Mouse (Mus musculus) lung, postnatal 0 days (tissue): ENCODE measurements around the gene Lin28a. TPM values are rescaled to one million over a fixed set of nuclear protein-coding genes. Genes with fewer than 3 reads are reported as not detected.

Experiments used
- ATAC-seq: fragments of 200-750 bp; cut with Nextera tagmentation; 2 replicates; pipeline ENCODE4 v1.8.0; 2017; ENCODE audit warnings: moderate library complexity
- DNase-seq: peaks from one replicate; pipeline ENCODE4 v3.0.0-alpha.2; 2016; ENCODE audit warnings: low spot score
- H3K27ac ChIP-seq: fragments of 300-500 bp; sonication (generic); 2 replicates; pipeline ENCODE4 v1.5.1; 2014; ENCODE audit warnings: antibody characterized with exemption, mild to moderate bottlenecking, low read length, mixed read lengths
- H3K27me3 ChIP-seq: fragments of 300-500 bp; sonication (generic); replicated peaks from 2 replicates; pipeline ENCODE4 v1.6.1; 2014; ENCODE audit warnings: low read length, mixed read lengths; ENCODE audit not compliant: insufficient read depth
- H3K36me3 ChIP-seq: fragments of 300-500 bp; sonication (generic); 2 replicates; pipeline ENCODE4 v1.6.1; 2014; ENCODE audit warnings: low read length, mixed read lengths; ENCODE audit not compliant: insufficient read depth
- H3K4me1 ChIP-seq: fragments of 300-500 bp; sonication (generic); 2 replicates; pipeline ENCODE4 v1.6.1; 2014; ENCODE audit warnings: antibody characterized with exemption, low read depth, low read length, mixed read lengths; ENCODE audit not compliant: insufficient read depth
- H3K4me2 ChIP-seq: fragments of 300-500 bp; sonication (generic); replicated peaks from 2 replicates; pipeline ENCODE4 v1.6.1; 2014; ENCODE audit warnings: low read depth, mild to moderate bottlenecking, low read length, moderate library complexity, mixed read lengths
- H3K4me3 ChIP-seq: fragments of 300-500 bp; sonication (generic); 2 replicates; pipeline ENCODE4 v1.5.1; 2014; ENCODE audit warnings: low read depth, low read length
- H3K9ac ChIP-seq: fragments of 300-500 bp; sonication (generic); replicated peaks from 2 replicates; pipeline ENCODE4 v1.6.1; 2014; ENCODE audit warnings: low read depth, mild to moderate bottlenecking
- H3K9me3 ChIP-seq: fragments of 300-500 bp; sonication (generic); 2 replicates; pipeline ENCODE4 v1.6.1; 2016; ENCODE audit warnings: low read length, mixed read lengths
- CTCF ChIP-seq: IDR thresholded peaks from 2 replicates; pipeline ENCODE4 v1.5.1; 2016; ENCODE audit warnings: antibody characterized with exemption, mild to moderate bottlenecking
- EP300 ChIP-seq: IDR thresholded peaks from 2 replicates; pipeline ENCODE4 v1.6.1; 2016; ENCODE audit warnings: antibody characterized with exemption, mild to moderate bottlenecking, control low read depth
- WGBS: fragments of 180-500 bp; shearing (Covaris S2); extraction: QIAGEN DNeasy Blood & Tissue Kit; methylation state at CpG from one replicate; pipeline ENCODE4 v1.1.7; 2014; 5-methylcytosine and 5-hydroxymethylcytosine counted together
- polyA plus RNA-seq: library from polyadenylated mRNA; unstranded; fragments of >200 nt; fragmentation: Nextera tagmentation; extraction: Ambion mirVana; gene quantifications from 2 replicates; pipeline ENCODE4 v1.2.1, GENCODE M21; 2015

Lin28a gene
- polyA plus RNA-seq, 1 experiment from 2014 or later, result not detected

DNA sequence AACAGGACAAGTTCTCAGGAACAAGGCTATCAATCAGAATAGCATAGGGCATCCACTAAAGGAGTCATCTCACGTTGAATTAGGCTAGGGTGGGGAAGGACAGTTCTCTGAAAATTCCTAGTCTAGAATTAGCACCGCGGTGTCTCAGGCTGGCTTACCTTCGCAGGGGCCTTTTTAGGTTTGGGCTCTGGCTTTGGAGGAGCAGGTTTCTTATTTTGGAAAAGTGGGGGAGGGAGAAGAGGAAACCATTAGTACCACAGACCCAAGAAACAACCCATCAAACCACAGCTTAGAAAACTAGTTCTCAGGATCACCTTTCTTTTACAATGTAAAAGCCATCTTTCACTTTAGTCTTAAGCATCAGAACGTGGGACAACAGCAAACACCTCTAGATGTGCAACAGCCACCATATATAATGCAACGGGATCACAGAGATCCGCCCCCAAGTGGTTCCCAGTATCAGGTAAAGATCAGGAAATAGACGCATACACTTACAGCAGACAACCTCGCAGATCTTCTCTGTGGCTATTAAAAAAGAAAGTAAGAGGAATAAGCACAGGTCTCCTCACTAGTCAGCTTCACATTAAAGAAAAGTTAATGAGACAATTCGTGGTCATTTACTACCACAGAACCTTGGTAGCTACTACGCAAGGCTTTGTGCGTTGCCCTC lies 52.2 kb downstream of the Lin28a start:
- WGBS, result 30% methylated on average over 12 of the region's 12 CpGs
- peaks cover 13% of the 10 kb centered on the region; the same call in 1 of the 2 replicates for H3K4me1 ChIP-seq
- DNase-seq (peak; percentile 13), ATAC-seq (no peak)
- no peaks in the 10 kb centered on the region; the same call in 1 of the 2 replicates for H3K36me3 ChIP-seq
- H3K27ac ChIP-seq, result no peak overlapping the region
- H3K27me3 ChIP-seq, result no peaks in the 10 kb centered on the region
- H3K9me3 ChIP-seq, result no peaks in the 10 kb centered on the region
- no peak overlapping the region for H3K9ac ChIP-seq
- peak overlapping the region; percentile 95 for H3K4me3 ChIP-seq
- H3K4me2 ChIP-seq, result peak overlapping the region; percentile 98
- TF ChIP-seq EP300, result no peak
- no peak for TF ChIP-seq CTCF

DNA sequence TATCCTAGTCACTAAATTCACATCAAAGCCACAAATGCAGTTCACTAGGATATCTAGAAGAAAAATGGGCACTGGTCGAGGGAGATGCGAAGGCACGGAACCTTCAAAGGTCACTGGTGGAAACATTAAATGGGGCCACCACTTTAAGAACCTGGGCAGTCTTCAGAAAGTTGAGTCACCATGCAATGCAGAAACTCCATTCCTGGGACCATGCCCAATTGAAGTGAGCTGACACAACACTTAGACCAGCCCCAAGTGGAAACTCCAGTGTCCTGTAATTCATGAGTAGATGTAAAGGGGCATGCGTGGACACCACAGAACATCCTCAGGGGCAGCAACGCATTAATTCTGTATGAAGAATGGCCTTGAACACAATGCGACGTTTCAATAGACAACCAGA lies 56.1 kb downstream of the Lin28a start:
- Histone ChIP-seq H3K4me2 (no peak overlapping the region), H3K4me3 (no peak overlapping the region), H3K9ac (no peak overlapping the region), H3K27me3 (no peaks in the 10 kb centered on the region), H3K4me1 (peaks cover 6% of the 10 kb centered on the region; the same call in 1 of the 2 replicates), H3K27ac (no peak overlapping the region), H3K36me3 (no peaks in the 10 kb centered on the region; the same call in 1 of the 2 replicates), H3K9me3 (no peaks in the 10 kb centered on the region)
- WGBS, result 76% methylated on average over 7 of the region's 7 CpGs
- DNase-seq (no peak), ATAC-seq (no peak)
- TF ChIP-seq CTCF, result no peak
- TF ChIP-seq EP300, result no peak

DNA sequence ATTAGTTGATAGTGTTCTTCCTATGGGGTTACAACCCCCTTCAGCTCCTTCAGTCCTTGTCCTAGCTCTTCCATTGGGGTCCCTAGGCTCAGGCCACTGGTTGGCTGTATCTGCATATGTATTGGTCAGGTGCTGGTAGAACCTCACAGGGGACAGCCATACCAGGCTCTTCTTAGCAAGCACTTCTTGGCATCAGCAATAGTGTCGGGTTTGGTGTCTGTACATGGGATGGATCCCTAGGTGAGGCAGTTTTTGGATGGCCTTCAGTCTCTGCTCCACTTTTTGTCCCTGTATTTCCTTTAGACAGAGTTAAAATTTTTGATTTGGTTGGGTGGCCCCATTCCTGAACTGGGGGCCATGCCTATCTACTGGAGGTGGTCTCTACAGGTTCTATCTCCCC lies 59.8 kb downstream of the Lin28a start:
- TF ChIP-seq EP300, result no peak
- no peak for TF ChIP-seq CTCF
- Histone ChIP-seq H3K36me3 (no peaks in the 10 kb centered on the region; the same call in 1 of the 2 replicates), H3K4me2 (no peak overlapping the region), H3K4me1 (no peaks in the 10 kb centered on the region), H3K27me3 (no peaks in the 10 kb centered on the region), H3K9ac (no peak overlapping the region), H3K9me3 (no peaks in the 10 kb centered on the region), H3K4me3 (no peak overlapping the region), H3K27ac (no peak overlapping the region)
- WGBS, result 82% methylated on average over 1 of the region's 1 CpGs
- DNase-seq (no peak), ATAC-seq (no peak)

DNA sequence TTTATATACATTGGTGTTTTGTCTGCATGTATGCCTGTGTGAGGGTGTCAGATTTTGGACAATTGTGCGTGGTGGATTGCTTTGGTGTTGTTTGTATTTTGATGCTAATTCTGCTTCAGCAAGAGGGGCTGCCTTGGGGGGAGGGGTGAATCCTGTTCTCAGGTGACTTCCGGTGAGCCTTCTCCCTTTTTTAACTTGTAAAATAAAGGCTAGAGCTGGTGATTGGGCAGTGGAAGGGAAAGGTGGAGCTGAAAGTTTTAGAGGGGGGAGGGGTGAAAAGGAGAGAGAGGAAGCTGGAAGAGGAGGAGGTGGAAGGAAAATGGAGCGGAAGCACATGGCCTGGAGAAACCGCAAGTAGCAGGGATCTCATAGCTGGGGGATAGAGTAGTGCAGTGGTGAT lies 62.3 kb downstream of the Lin28a start:
- no peak for TF ChIP-seq CTCF
- no peak for TF ChIP-seq EP300
- H3K4me1 ChIP-seq, result no peaks in the 10 kb centered on the region
- H3K9me3 ChIP-seq, result no peaks in the 10 kb centered on the region
- WGBS, result 84% methylated on average over 4 of the region's 4 CpGs
- H3K36me3 ChIP-seq, result no peaks in the 10 kb centered on the region
- DNase-seq (no peak), ATAC-seq (no peak)
- H3K9ac ChIP-seq, result no peak overlapping the region
- no peaks in the 10 kb centered on the region for H3K27me3 ChIP-seq
- no peak overlapping the region for H3K4me3 ChIP-seq
- no peak overlapping the region for H3K4me2 ChIP-seq
- H3K27ac ChIP-seq, result no peak overlapping the region

Other genes with a start within 250 kb of the Lin28a start
- gene Rps6ka1, start 131.0 kb downstream of the Lin28a start, polyA plus RNA-seq, result 36.2 and 38.0 TPM in 2 replicates
- gene Hmgn2, start 50.2 kb downstream of the Lin28a start, polyA plus RNA-seq, result 456 and 496 TPM in 2 replicates
- gene Dhdds, start 17.9 kb downstream of the Lin28a start, polyA plus RNA-seq, result 23.8 and 25.1 TPM in 2 replicates
- gene Zfp683, start 35.0 kb upstream of the Lin28a start, polyA plus RNA-seq, result not detected in 2 replicates
- 2.8 and 3.1 TPM in 2 replicates for gene Crybg2, start 42.0 kb upstream of the Lin28a start, polyA plus RNA-seq
- gene Cd52, start 76.2 kb upstream of the Lin28a start, polyA plus RNA-seq, result 65.8 and 65.9 TPM in 2 replicates
- 10.3 and 11.3 TPM in 2 replicates for gene Ubxn11, start 83.7 kb upstream of the Lin28a start, polyA plus RNA-seq
- 476 and 513 TPM in 2 replicates for gene Sh3bgrl3, start 109.9 kb upstream of the Lin28a start, polyA plus RNA-seq
- gene Cep85, start 168.3 kb upstream of the Lin28a start, polyA plus RNA-seq, result 36.6 and 74.1 TPM in 2 replicates
- gene Gm7534, start 184.2 kb upstream of the Lin28a start, polyA plus RNA-seq, result not detected in 2 replicates
- gene Catsper4, start 208.5 kb upstream of the Lin28a start, polyA plus RNA-seq, result 0.25 and 0.33 TPM in 2 replicates
- 11.9 and 13.0 TPM in 2 replicates for gene Cnksr1, start 219.6 kb upstream of the Lin28a start, polyA plus RNA-seq
- 0.31 TPM in 1 of 2 replicates, not detected in the other for gene E130218I03Rik, start 224.8 kb upstream of the Lin28a start, polyA plus RNA-seq
- gene Zfp593, start 226.8 kb upstream of the Lin28a start, polyA plus RNA-seq, result 9.0 and 9.2 TPM in 2 replicates
- not detected in 2 replicates for gene Gm30191, start 228.1 kb upstream of the Lin28a start, polyA plus RNA-seq
- gene Grrp1, start 235.3 kb upstream of the Lin28a start, polyA plus RNA-seq, result 23.6 and 24.5 TPM in 2 replicates